Mouse (Mus musculus) liver, embryonic 12.5 days (tissue): Measurements from ENCODE around the gene Camta1. TPM values are rescaled to one million over a fixed set of nuclear protein-coding genes. Genes with fewer than 3 reads are reported as not detected.

Source experiments
- ATAC-seq: fragments of 200-750 bp; cut with Nextera tagmentation; 2 replicates; pipeline ENCODE4 v1.8.0; 2017; ENCODE audit warnings: moderate number of reproducible peaks, mild to moderate bottlenecking, moderate library complexity
- H3K27ac ChIP-seq: fragments of 300-500 bp; sonication (generic); 2 replicates; pipeline ENCODE4 v1.5.1; 2016; ENCODE audit warnings: mild to moderate bottlenecking
- H3K27me3 ChIP-seq: fragments of 300-500 bp; sonication (generic); replicated peaks from 2 replicates; pipeline ENCODE4 v1.6.1; 2016; ENCODE audit warnings: mild to moderate bottlenecking, moderate library complexity
- H3K36me3 ChIP-seq: fragments of 300-500 bp; sonication (generic); 2 replicates; pipeline ENCODE4 v1.6.1; 2016; ENCODE audit warnings: mild to moderate bottlenecking, moderate library complexity
- H3K4me1 ChIP-seq: fragments of 300-500 bp; sonication (generic); 2 replicates; pipeline ENCODE4 v1.6.1; 2016
- H3K4me2 ChIP-seq: fragments of 300-500 bp; sonication (generic); 2 replicates; pipeline ENCODE4 v1.6.1; 2016; ENCODE audit warnings: mild to moderate bottlenecking, moderate library complexity
- H3K4me3 ChIP-seq: fragments of 300-500 bp; sonication (generic); 2 replicates; pipeline ENCODE4 v1.5.1; 2016; ENCODE audit warnings: mild to moderate bottlenecking, moderate library complexity
- H3K9ac ChIP-seq: fragments of 300-500 bp; sonication (generic); 2 replicates; pipeline ENCODE4 v1.6.1; 2016; ENCODE audit warnings: mild to moderate bottlenecking, moderate library complexity
- H3K9me3 ChIP-seq: fragments of 300-500 bp; sonication (generic); replicated peaks from 2 replicates; pipeline ENCODE4 v1.6.1; 2016; ENCODE audit warnings: mild to moderate bottlenecking, moderate library complexity
- whole genome bisulfite sequencing: fragments of 180-500 bp; shearing (Covaris S2); methylation state at CpG from one replicate; pipeline ENCODE4 v1.1.7; 2016; ENCODE audit not compliant: insufficient replicate concordance; 5-methylcytosine and 5-hydroxymethylcytosine counted together
- polyA plus RNA-seq: library from polyadenylated mRNA; unstranded; fragments of >200 nt; fragmentation: Nextera tagmentation; extraction: Ambion mirVana; gene quantifications from 2 replicates; pipeline ENCODE4 v1.2.1, GENCODE M21; 2016

The Camta1 gene
- polyA plus RNA-seq, 1 experiment from 2014 or later: 49.6 TPM

DNA sequence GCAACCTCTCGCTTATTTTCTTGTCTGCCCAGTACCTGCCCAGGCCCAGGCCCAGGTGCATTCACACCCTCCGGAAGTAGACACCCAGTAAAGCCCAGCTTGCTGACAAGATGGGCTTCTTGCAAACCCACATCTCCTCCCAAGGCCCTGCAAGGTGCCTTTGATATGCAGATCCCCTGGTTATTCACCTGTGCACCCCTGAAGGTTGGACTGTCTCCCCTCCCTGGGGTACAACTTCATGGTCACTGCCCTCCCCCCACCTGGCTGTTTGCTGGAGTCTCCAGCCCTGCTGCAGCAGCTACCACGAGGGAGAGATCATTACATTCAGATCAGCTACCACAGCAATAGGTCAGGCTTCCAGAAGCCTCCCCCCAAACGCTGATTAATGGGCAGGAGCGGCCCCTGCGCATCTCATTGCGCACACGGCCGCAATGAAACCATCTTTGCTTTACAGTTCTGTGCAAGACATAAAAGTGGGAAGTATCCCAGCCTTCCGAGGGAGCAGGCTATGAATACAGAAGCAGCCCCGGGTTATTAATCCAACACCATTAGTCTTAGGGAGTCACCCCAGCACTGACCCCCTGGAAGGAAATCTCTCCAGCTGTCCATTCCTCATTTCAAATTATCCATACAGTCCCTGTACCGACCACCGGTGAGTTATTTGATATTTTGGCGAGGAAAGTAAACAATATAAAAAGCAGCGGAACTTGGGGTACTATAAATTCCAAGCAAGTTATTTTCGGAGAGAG is 205.9 kb downstream of the Camta1 start:
- no peak overlapping the region for H3K9ac ChIP-seq
- no peak overlapping the region for H3K4me2 ChIP-seq
- ATAC-seq: no peak
- H3K4me3 ChIP-seq: no peak overlapping the region
- no peaks in the 10 kb centered on the region for H3K9me3 ChIP-seq
- 61% methylated on average over 16 of the region's 16 CpGs for WGBS
- H3K27ac ChIP-seq: no peak overlapping the region
- H3K27me3 ChIP-seq: no peaks in the 10 kb centered on the region
- H3K36me3 ChIP-seq: no peaks in the 10 kb centered on the region
- H3K4me1 ChIP-seq: no peaks in the 10 kb centered on the region

- Histone ChIP-seq H3K36me3 (no peaks in the 10 kb centered on the region), H3K27ac (no peak overlapping the region), H3K9me3 (no peaks in the 10 kb centered on the region), H3K4me2 (no peak overlapping the region), H3K27me3 (no peaks in the 10 kb centered on the region), H3K4me3 (no peak overlapping the region), H3K4me1 (no peaks in the 10 kb centered on the region), H3K9ac (no peak overlapping the region)
- 53% methylated on average over 4 of the region's 4 CpGs for WGBS
- ATAC-seq: no peak
Observed at GRCm38 (mm10) chr4:151655227-151655626, 206.4 kb downstream of the Camta1 start.

GRCm38 (mm10) chr4:151642418-151642817 is 219.3 kb downstream of the Camta1 start:
- Histone ChIP-seq H3K4me2 (no peak overlapping the region), H3K27me3 (no peaks in the 10 kb centered on the region), H3K9ac (no peak overlapping the region), H3K4me1 (no peaks in the 10 kb centered on the region), H3K27ac (no peak overlapping the region), H3K4me3 (no peak overlapping the region), H3K9me3 (no peaks in the 10 kb centered on the region), H3K36me3 (no peaks in the 10 kb centered on the region)
- ATAC-seq: no peak
- 65% methylated on average over 2 of the region's 2 CpGs for WGBS

- Histone ChIP-seq H3K9ac (no peak overlapping the region), H3K4me2 (no peak overlapping the region), H3K27ac (no peak overlapping the region), H3K27me3 (no peaks in the 10 kb centered on the region), H3K4me3 (no peak overlapping the region), H3K4me1 (no peaks in the 10 kb centered on the region), H3K36me3 (no peaks in the 10 kb centered on the region), H3K9me3 (no peaks in the 10 kb centered on the region)
- ATAC-seq: no peak
- 58% methylated on average over 8 of the region's 8 CpGs for WGBS
Observed at GRCm38 (mm10) chr4:151640971-151641370, 220.7 kb downstream of the Camta1 start.

- no peak overlapping the region for H3K9ac ChIP-seq
- no peak overlapping the region for H3K27ac ChIP-seq
- H3K4me1 ChIP-seq: no peaks in the 10 kb centered on the region
- no peaks in the 10 kb centered on the region for H3K27me3 ChIP-seq
- no peaks in the 10 kb centered on the region for H3K9me3 ChIP-seq
- 21% methylated on average over 9 of the region's 9 CpGs for WGBS
- H3K36me3 ChIP-seq: no peaks in the 10 kb centered on the region
- ATAC-seq: no peak
- H3K4me3 ChIP-seq: no peak overlapping the region
- H3K4me2 ChIP-seq: no peak overlapping the region
Observed at GRCm38 (mm10) chr4:151638941-151639340, 222.7 kb downstream of the Camta1 start.

GRCm38 (mm10) chr4:151637348-151637747 is 224.3 kb downstream of the Camta1 start:
- H3K27me3 ChIP-seq: no peaks in the 10 kb centered on the region
- no peaks in the 10 kb centered on the region for H3K9me3 ChIP-seq
- no peak for ATAC-seq
- H3K4me1 ChIP-seq: no peaks in the 10 kb centered on the region
- no peak overlapping the region for H3K4me3 ChIP-seq
- no peaks in the 10 kb centered on the region for H3K36me3 ChIP-seq
- 44% methylated on average over 9 of the region's 9 CpGs for WGBS
- H3K4me2 ChIP-seq: no peak overlapping the region
- no peak overlapping the region for H3K9ac ChIP-seq
- no peak overlapping the region for H3K27ac ChIP-seq

- H3K4me2 ChIP-seq: no peak overlapping the region
- no peaks in the 10 kb centered on the region for H3K27me3 ChIP-seq
- WGBS: 33% methylated on average over 6 of the region's 6 CpGs
- no peaks in the 10 kb centered on the region for H3K4me1 ChIP-seq
- no peaks in the 10 kb centered on the region for H3K9me3 ChIP-seq
- no peak overlapping the region for H3K4me3 ChIP-seq
- no peak overlapping the region for H3K9ac ChIP-seq
- H3K36me3 ChIP-seq: no peaks in the 10 kb centered on the region
- no peak for ATAC-seq
- no peak overlapping the region for H3K27ac ChIP-seq
Observed at GRCm38 (mm10) chr4:151634771-151635170, 226.9 kb downstream of the Camta1 start.

- no peak overlapping the region for H3K27ac ChIP-seq
- no peaks in the 10 kb centered on the region for H3K27me3 ChIP-seq
- no peak overlapping the region for H3K4me2 ChIP-seq
- ATAC-seq: no peak
- H3K4me1 ChIP-seq: no peaks in the 10 kb centered on the region
- H3K9ac ChIP-seq: no peak overlapping the region
- no peaks in the 10 kb centered on the region for H3K9me3 ChIP-seq
- WGBS: 79% methylated on average over 8 of the region's 8 CpGs
- H3K36me3 ChIP-seq: no peaks in the 10 kb centered on the region
- H3K4me3 ChIP-seq: no peak overlapping the region
Observed at GRCm38 (mm10) chr4:151633795-151634194, 227.9 kb downstream of the Camta1 start.

DNA sequence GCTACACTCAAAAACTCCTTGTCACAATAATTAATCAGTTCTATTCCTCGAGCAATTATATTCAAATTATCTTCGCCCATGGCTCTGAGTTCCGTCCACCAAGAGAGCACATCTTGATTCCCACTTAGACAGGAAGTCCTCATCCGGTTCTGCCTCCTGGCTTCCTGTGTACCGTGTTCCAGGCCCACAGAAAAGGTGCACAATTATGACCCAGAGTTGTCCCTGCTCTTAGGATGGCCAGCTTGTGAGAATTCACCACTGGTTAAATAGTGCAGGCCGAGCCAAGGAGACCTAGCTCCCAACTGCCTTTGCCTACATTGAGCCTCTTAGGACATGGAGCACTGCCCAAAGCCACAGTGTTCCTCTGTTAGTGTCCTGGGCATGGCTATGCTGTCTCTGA is 229.4 kb downstream of the Camta1 start:
- no peak overlapping the region for H3K4me2 ChIP-seq
- H3K27me3 ChIP-seq: no peaks in the 10 kb centered on the region
- no peak overlapping the region for H3K27ac ChIP-seq
- no peak overlapping the region for H3K4me3 ChIP-seq
- ATAC-seq: no peak
- no peaks in the 10 kb centered on the region for H3K4me1 ChIP-seq
- no peak overlapping the region for H3K9ac ChIP-seq
- 52% methylated on average over 6 of the region's 6 CpGs for WGBS
- H3K36me3 ChIP-seq: no peaks in the 10 kb centered on the region
- H3K9me3 ChIP-seq: no peaks in the 10 kb centered on the region

DNA sequence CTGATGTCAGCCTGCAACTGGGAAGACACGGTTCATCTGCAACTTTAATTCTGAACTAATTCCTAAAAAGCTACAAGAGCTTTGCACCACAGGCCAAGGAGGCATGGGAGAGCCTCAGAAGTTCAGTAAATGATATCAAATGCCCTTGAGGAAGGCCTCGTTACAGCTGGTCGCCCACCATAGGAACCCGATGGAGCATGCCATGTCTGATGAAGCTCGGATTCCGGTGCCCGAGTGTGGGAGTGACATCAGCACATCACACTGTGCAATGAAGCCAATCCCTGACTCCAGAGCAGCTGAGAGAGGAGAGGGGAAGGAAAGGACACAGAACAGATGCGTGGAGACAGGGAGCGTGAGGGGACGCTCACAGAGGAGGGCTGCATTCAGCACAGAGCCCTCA is 231.0 kb downstream of the Camta1 start:
- 64% methylated on average over 10 of the region's 10 CpGs for WGBS
- Histone ChIP-seq H3K27me3 (no peaks in the 10 kb centered on the region), H3K27ac (no peak overlapping the region), H3K9me3 (no peaks in the 10 kb centered on the region), H3K36me3 (no peaks in the 10 kb centered on the region), H3K4me1 (no peaks in the 10 kb centered on the region), H3K9ac (no peak overlapping the region), H3K4me2 (no peak overlapping the region), H3K4me3 (no peak overlapping the region)
- no peak for ATAC-seq

DNA sequence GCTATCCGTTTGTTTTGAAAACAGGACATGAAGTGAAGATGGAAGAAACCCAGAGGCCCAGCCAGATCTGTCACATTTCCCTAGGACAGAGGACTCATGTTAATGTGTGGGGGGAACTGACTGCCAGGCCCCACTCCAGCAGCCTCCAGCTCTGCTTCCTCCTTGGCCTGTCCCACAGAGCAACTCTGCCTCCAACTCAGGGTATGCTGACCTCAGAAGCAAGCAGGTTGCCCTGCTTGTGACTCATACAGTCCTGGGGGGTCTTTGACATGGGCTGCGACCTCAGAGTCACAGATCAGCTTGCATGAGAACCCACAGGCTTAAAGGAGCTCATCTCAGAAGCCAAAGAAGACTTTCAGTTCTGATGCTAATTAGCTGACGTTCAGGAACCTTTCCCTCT is 231.4 kb downstream of the Camta1 start:
- Histone ChIP-seq H3K4me2 (no peak overlapping the region), H3K4me1 (no peaks in the 10 kb centered on the region), H3K27me3 (no peaks in the 10 kb centered on the region), H3K4me3 (no peak overlapping the region), H3K9me3 (no peaks in the 10 kb centered on the region), H3K27ac (no peak overlapping the region), H3K36me3 (no peaks in the 10 kb centered on the region), H3K9ac (no peak overlapping the region)
- ATAC-seq: no peak
- 46% methylated on average over 3 of the region's 3 CpGs for WGBS

DNA sequence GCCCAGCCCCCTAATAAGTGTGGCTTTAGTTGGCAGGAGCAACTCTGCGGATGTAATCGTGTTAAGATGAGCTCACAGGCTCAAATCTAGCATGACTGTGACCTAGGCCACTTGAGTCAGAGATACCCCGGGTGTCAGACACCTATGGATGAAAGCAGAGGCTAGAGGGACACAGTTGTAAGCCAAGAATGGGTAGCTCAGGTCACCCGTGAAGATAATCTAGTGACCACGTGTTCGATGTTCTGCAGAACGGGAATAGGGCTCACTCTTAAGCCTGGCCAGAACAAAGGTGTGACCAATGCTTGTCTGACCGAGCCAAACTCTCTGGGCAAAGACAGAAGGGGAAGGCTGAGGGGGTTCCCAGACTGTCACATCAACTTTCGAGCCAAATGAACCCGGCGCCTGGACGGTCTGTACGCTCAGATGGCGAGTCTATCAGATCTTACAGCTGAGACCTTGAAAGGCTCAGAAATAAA is 242.1 kb downstream of the Camta1 start:
- Histone ChIP-seq H3K9ac (no peak overlapping the region), H3K36me3 (no peaks in the 10 kb centered on the region), H3K4me3 (no peak overlapping the region), H3K27me3 (no peaks in the 10 kb centered on the region), H3K4me1 (no peaks in the 10 kb centered on the region), H3K27ac (no peak overlapping the region), H3K9me3 (peaks cover 9% of the 10 kb centered on the region; the same call in 1 of the 2 replicates), H3K4me2 (no peak overlapping the region)
- 68% methylated on average over 14 of the region's 14 CpGs for WGBS
- ATAC-seq: no peak
